Mouse (Mus musculus): ENCODE data around the gene B4galnt1. TPM values are rescaled to one million over a fixed set of nuclear protein-coding genes. Genes with fewer than 3 reads are reported as not detected.
"Not testable (repeated sequence)": the region's sequence is repeated elsewhere in the genome, so short reads cannot be mapped to it uniquely, and the experiment has no call there.

B4galnt1 gene
- total RNA-seq, 2 experiments from 2014 or later: 116 to 123 TPM

GRCm38 (mm10) chr10:127188465-127189115 is 23.6 kb downstream of the B4galnt1 start:
- H3K4me3 ChIP-seq: peak overlapping the region; percentile 67
- peak in 1 of 2 experiments; percentile 63 for DNase-seq (ENCODE audit: low spot score in 2 of 2)
- peak overlapping the region; percentile 94 for H3K27ac ChIP-seq
- no peak for TF ChIP-seq CTCF (conservative IDR thresholded peaks at IDR 0.05)

GRCm38 (mm10) chr10:127189116-127189650 is 24.2 kb downstream of the B4galnt1 start:
- peak overlapping the region; percentile 67 for H3K4me3 ChIP-seq
- no peak for TF ChIP-seq CTCF (conservative IDR thresholded peaks at IDR 0.05)
- peak overlapping the region; percentile 94 for H3K27ac ChIP-seq
- peak in 1 of 2 experiments; percentile 51 for DNase-seq (ENCODE audit: low spot score in 2 of 2)

GRCm38 (mm10) chr10:127189651-127190381 is 24.8 kb downstream of the B4galnt1 start, which contains the start of gene Arhgef25:
Gene Arhgef25 (minus strand): TSS chr10:127190083.
- no peak for TF ChIP-seq CTCF (conservative IDR thresholded peaks at IDR 0.05)

GRCm38 (mm10) chr10:127190398-127191190 is 25.6 kb downstream of the B4galnt1 start:
- no peak for TF ChIP-seq CTCF (conservative IDR thresholded peaks at IDR 0.05)
- H3K27ac ChIP-seq: peak overlapping the region; percentile 94
- no peak for DNase-seq (ENCODE audit: low spot score in 2 of 2)
- H3K4me3 ChIP-seq: no peak overlapping the region

More at GRCm38 (mm10) chr10:127189651-127190381, 24.8 kb downstream of the B4galnt1 start, which contains the start of gene Arhgef25:
- DNase-seq (ENCODE audit: low spot score in 2 of 2): no peak
- Histone ChIP-seq H3K27ac (peak within 1 kb of the TSS; percentile 94), H3K4me3 (peak within 1 kb of the TSS; percentile 67)

GRCm38 (mm10) chr10:127191191-127192056 is 26.4 kb downstream of the B4galnt1 start:
- DNase-seq (ENCODE audit: low spot score in 2 of 2): no peak
- peak overlapping the region; percentile 94; the same call in 1 of the 2 replicates for H3K27ac ChIP-seq
- TF ChIP-seq CTCF (conservative IDR thresholded peaks at IDR 0.05): no peak
- no peak overlapping the region for H3K4me3 ChIP-seq

GRCm38 (mm10) chr10:127192057-127192328 is 27.0 kb downstream of the B4galnt1 start:
- not testable (repeated sequence) for H3K27ac ChIP-seq; DNase-seq (ENCODE audit: low spot score in 2 of 2); H3K4me3 ChIP-seq

- no peak for DNase-seq (ENCODE audit: low spot score in 2 of 2)
- H3K27ac ChIP-seq: peak overlapping the region; percentile 12; the same call in 1 of the 2 replicates
- TF ChIP-seq CTCF (conservative IDR thresholded peaks at IDR 0.05): no peak
- no peak overlapping the region for H3K4me3 ChIP-seq
Measured at GRCm38 (mm10) chr10:127193011-127193410, 28.0 kb downstream of the B4galnt1 start.

GRCm38 (mm10) chr10:127194428-127195327 is 29.7 kb downstream of the B4galnt1 start:
- Histone ChIP-seq H3K4me3 (peak overlapping the region; percentile 74), H3K27ac (peak overlapping the region; percentile 92)
- no peak for DNase-seq (ENCODE audit: low spot score in 2 of 2)
- no peak for TF ChIP-seq CTCF (conservative IDR thresholded peaks at IDR 0.05)

- H3K4me3 ChIP-seq: peak within 1 kb of the TSS; percentile 74
- TF ChIP-seq CTCF (conservative IDR thresholded peaks at IDR 0.05): no peak
- peak within 1 kb of the TSS; percentile 92 for H3K27ac ChIP-seq
- DNase-seq (ENCODE audit: low spot score in 2 of 2): no peak
Measured at GRCm38 (mm10) chr10:127195328-127196129, 30.5 kb downstream of the B4galnt1 start, which contains the start of gene Dtx3. Gene Dtx3 (minus strand): TSS chr10:127195728.

- TF ChIP-seq CTCF (conservative IDR thresholded peaks at IDR 0.05): no peak
- Histone ChIP-seq H3K27ac (peak overlapping the region; percentile 92), H3K4me3 (peak overlapping the region; percentile 74)
- peak in 1 of 2 experiments; percentile 77 for DNase-seq (ENCODE audit: low spot score in 2 of 2)
Measured at GRCm38 (mm10) chr10:127196392-127196791, 31.4 kb downstream of the B4galnt1 start.

All from layer of hippocampus, adult 2 months (tissue).